Comparison of ENCODE assay signal across 8 mouse cellular contexts in the genomic region with DNA sequence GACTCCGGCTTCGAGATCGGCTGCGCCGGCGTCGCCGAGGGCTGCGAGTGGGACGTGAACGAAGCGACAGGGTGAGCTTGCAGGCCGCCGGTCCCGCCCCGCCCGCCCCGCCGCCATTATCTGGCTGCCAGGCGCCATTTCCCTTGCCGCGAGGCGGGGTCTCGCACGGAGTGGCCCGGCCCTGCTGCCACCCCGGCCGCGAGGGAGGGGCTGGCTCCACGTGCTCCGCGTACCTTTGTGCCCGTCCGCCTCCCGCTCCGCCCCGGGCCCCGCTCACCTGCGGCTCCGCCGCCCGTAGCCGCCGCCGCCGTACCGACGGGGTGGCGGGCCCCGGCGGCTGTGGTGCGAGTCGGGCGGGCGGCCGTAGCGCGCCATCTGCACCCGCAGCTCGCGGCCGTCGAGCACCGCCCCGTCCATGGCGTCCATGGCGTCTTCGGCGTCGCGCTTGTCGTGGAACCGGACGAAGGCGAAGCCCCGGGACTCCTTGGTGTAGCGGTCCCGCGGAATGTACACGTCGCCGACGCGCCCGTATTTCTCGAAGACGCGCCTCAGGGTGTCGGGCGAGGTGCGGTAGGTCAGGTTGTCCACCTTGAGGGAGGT. TPM values are rescaled to one million over a fixed set of nuclear protein-coding genes. Genes with fewer than 3 reads are reported as not detected.
DNase-seq lines count a peak whose midpoint lies in the region; ATAC-seq lines count a peak whose summit lies in the region.

Mfsd11 (plus strand) TSS at position 150 of the 600 bp plus-strand sequence.

- WGBS in intestine, embryonic 15.5 days = 0% methylated on average over 85 of the region's 91 CpGs
- under 1% methylated on average over 90 of the region's 91 CpGs for WGBS in midbrain, embryonic 10.5 days

- DNase-seq in adrenal gland, adult (ENCODE audit: inconsistent age in 2 of 2, low spot score in 1 of 2) = peak; percentile 89 to 94
- DNase-seq in embryo, embryonic 11 days = peak; percentile 85
- DNase-seq in gastrocnemius, postnatal 36 days = peak; percentile 68 to 70
- peak; percentile 79 to 82 for DNase-seq in left cerebral cortex, postnatal 36 days (ENCODE audit: low spot score in 2 of 2)
- peak; percentile 75 for DNase-seq in midbrain, embryonic 10.5 days (ENCODE audit: low spot score)
- peak; percentile 71 for DNase-seq in right cerebral cortex, postnatal 4 days
- DNase-seq in yolk sac, embryonic 10.5 days (ENCODE audit: low spot score) = peak; percentile 79

- H3K9ac ChIP-seq in intestine, embryonic 15.5 days = peak within 1 kb of the TSS; percentile 99

- peak within 1 kb of the TSS; percentile 99 for H3K4me3 ChIP-seq in intestine, embryonic 15.5 days (replicated peaks)
- H3K4me3 ChIP-seq in midbrain, embryonic 10.5 days = peak within 1 kb of the TSS; percentile 100

- H3K4me1 ChIP-seq in intestine, embryonic 15.5 days (replicated peaks) = peaks cover 12% of the 10 kb centered on the region
- H3K4me1 ChIP-seq in midbrain, embryonic 10.5 days = peaks cover 25% of the 10 kb centered on the region

- peak within 1 kb of the TSS; percentile 99 for H3K27ac ChIP-seq in intestine, embryonic 15.5 days
- peak within 1 kb of the TSS; percentile 99 for H3K27ac ChIP-seq in midbrain, embryonic 10.5 days (replicated peaks)

- no peaks in the 10 kb centered on the region for H3K9me3 ChIP-seq in intestine, embryonic 15.5 days
- H3K9me3 ChIP-seq in midbrain, embryonic 10.5 days (replicated peaks) = no peaks in the 10 kb centered on the region

- ATAC-seq in intestine, embryonic 15.5 days = peak; percentile 59

- intact Hi-C loops in gastrocnemius, postnatal 36 days (cut with DNase I) = no loop called here
- intact Hi-C loops in left cerebral cortex, postnatal 36 days (cut with DNase I) = no loop called here

- 0 out of 2 replicates have a peak, but pooled peaks cover 7% of the 10 kb centered on the region for H3K36me3 ChIP-seq in intestine, embryonic 15.5 days
- peaks cover 50% of the 10 kb centered on the region for H3K36me3 ChIP-seq in midbrain, embryonic 10.5 days

- no peaks in the 10 kb centered on the region for H3K27me3 ChIP-seq in intestine, embryonic 15.5 days (replicated peaks)
- no peaks in the 10 kb centered on the region for H3K27me3 ChIP-seq in midbrain, embryonic 10.5 days (ENCODE audit: low read depth, poor library complexity, severe bottlenecking)

- peak within 1 kb of the TSS; percentile 62 for H3K4me2 ChIP-seq in intestine, embryonic 15.5 days (replicated peaks)

RNA-seq across cellular contexts. Expression of gene Mfsd11, which starts in this region (rescaled TPM):
- 10 to 100 TPM; 20.7 to 25.8 TPM for total RNA-seq in gastrocnemius, postnatal 36 days (2021)
- 39.4 and 47.3 TPM in 2 replicates for polyA plus RNA-seq in intestine, embryonic 15.5 days (2015; fragmentation: Nextera tagmentation; extraction: Ambion mirVana)
- 10 to 100 TPM; 33.2 to 41.6 TPM for total RNA-seq in left cerebral cortex, postnatal 36 days (2021)
- polyA plus RNA-seq in midbrain, embryonic 10.5 days (2016; fragmentation: Nextera tagmentation; extraction: Ambion mirVana) = 27.9 and 31.7 TPM in 2 replicates

Comparison
In these comparisons a context has a peak if more than half of its experiments do, and no peak if none do; other contexts are left out.
1. Peak in every context shown above with its lines: DNase-seq, ATAC-seq, H3K4me3 ChIP-seq and H3K27ac ChIP-seq.